Comparison of ENCODE assay signal across 8 mouse cellular contexts in the genomic region with DNA sequence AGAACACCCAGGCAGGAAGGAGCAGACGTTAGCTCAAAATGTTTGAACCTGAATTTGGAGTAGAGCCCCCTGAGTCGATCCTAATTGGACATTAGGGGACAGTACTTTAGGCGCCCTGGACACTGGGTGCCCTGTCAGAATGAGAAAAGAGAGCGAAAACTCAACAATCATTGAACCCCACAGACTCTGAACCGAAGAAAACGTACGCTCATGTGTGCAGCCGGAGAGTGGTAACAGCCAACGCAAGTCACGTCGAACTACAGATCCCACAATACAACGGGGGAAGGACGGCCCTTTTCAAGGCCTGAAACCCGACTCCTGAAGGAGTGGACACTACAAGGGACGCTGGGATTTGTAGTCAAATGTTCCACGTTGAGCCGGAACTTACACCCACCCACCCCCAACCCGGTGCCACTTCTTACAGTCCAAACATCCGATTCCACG. TPM values are rescaled to one million over a fixed set of nuclear protein-coding genes. Genes with fewer than 3 reads are reported as not detected.
DNase-seq lines count a peak whose midpoint lies in the region; ATAC-seq lines count a peak whose summit lies in the region.

A gene (minus strand): TSS at position 270 of the 444 bp plus-strand sequence.
A gene (plus strand): TSS at position 397 of the 444 bp plus-strand sequence.

- no peaks in the 10 kb centered on the region for H3K36me3 ChIP-seq in hindbrain, embryonic 15.5 days

- peak within 1 kb of the TSS; percentile 90 for H3K4me2 ChIP-seq in hindbrain, embryonic 15.5 days

- WGBS in hindbrain, embryonic 15.5 days = under 1% methylated on average over 20 of the region's 20 CpGs

- ATAC-seq in hindbrain, embryonic 15.5 days (ENCODE audit: low FRiP score, low read depth) = peak; percentile 95

- H3K4me1 ChIP-seq in hindbrain, embryonic 15.5 days (replicated peaks) = peaks cover 30% of the 10 kb centered on the region

- H3K9ac ChIP-seq in hindbrain, embryonic 15.5 days = peak within 1 kb of the TSS; percentile 77

- DNase-seq in T-cell, adult 2 months (ENCODE audit: low spot score) = peak; percentile 92
- peak; percentile 82 to 87 for DNase-seq in cerebellum, postnatal 36 days
- DNase-seq in frontal cortex, postnatal 36 days (ENCODE audit: low spot score in 2 of 2) = peak; percentile 85 to 94
- DNase-seq in left cerebral cortex, adult 11 months (ENCODE audit: low spot score) = peak; percentile 90
- DNase-seq in lung, postnatal 4 days = peak; percentile 91
- peak; percentile 90 for DNase-seq in retina, postnatal 7 days (ENCODE audit: low read depth, low spot score)
- peak; percentile 49 for DNase-seq in urinary bladder, postnatal 10 days (ENCODE audit: low spot score)

- H3K27ac ChIP-seq in hindbrain, embryonic 15.5 days (replicated peaks) = peak within 1 kb of the TSS; percentile 93

- H3K4me3 ChIP-seq in hindbrain, embryonic 15.5 days = peak within 1 kb of the TSS; percentile 73

- H3K9me3 ChIP-seq in hindbrain, embryonic 15.5 days = no peaks in the 10 kb centered on the region

- H3K27me3 ChIP-seq in hindbrain, embryonic 15.5 days = no peaks in the 10 kb centered on the region

RNA-seq across cellular contexts. Expression of the first gene that starts in this region (rescaled TPM):
- polyA plus RNA-seq in hindbrain, embryonic 15.5 days (2015; fragmentation: Nextera tagmentation; extraction: Ambion mirVana) = 74.3 and 83.5 TPM in 2 replicates

RNA-seq across cellular contexts. Expression of the second gene that starts in this region (rescaled TPM):
- 36.2 and 36.9 TPM in 2 replicates for polyA plus RNA-seq in hindbrain, embryonic 15.5 days (2015; fragmentation: Nextera tagmentation; extraction: Ambion mirVana)

Comparison
In these comparisons a context has a peak if more than half of its experiments do, and no peak if none do; other contexts are left out.
1. Peak in every context shown above with its lines: DNase-seq, ATAC-seq, H3K4me3 ChIP-seq and H3K27ac ChIP-seq.